Mouse (Mus musculus) erythroblast, embryonic 14.5 days (primary cell): ENCODE data around the gene Acvrl1. TPM values are rescaled to one million over a fixed set of nuclear protein-coding genes. Genes with fewer than 3 reads are reported as not detected.

Experiments used
- H3K27me3 ChIP-seq: 2 replicates; pipeline ENCODE4 v1.6.1; 2012; ENCODE audit warnings: inconsistent platforms; ENCODE audit not compliant: control insufficient read depth
- H3K36me3 ChIP-seq: 2 replicates; pipeline ENCODE4 v1.6.1; 2012; ENCODE audit warnings: mild to moderate bottlenecking, inconsistent platforms; ENCODE audit not compliant: control insufficient read depth
- H3K4me1 ChIP-seq: 2 replicates; pipeline ENCODE4 v1.6.1; 2012; ENCODE audit warnings: inconsistent platforms; ENCODE audit not compliant: control insufficient read depth
- H3K4me3 ChIP-seq: replicated peaks from 2 replicates; pipeline ENCODE3; 2012; ENCODE audit warnings: moderate library complexity, mild to moderate bottlenecking, inconsistent platforms
- H3K9me3 ChIP-seq: 2 replicates; pipeline ENCODE4 v1.6.1; 2012; ENCODE audit warnings: low read length, inconsistent platforms, mixed read lengths; ENCODE audit not compliant: control insufficient read depth
- GATA1 ChIP-seq: IDR thresholded peaks from 2 replicates; pipeline ENCODE4 v1.6.1; 2012; ENCODE audit warnings: low read length, inconsistent platforms, mixed read lengths
- TAL1 ChIP-seq: IDR thresholded peaks from 3 replicates; pipeline ENCODE4 v1.6.1; 2012; ENCODE audit warnings: low read length, inconsistent platforms, mixed read lengths
- polyA plus RNA-seq: library from polyadenylated mRNA; stranded (reverse); fragments of >175 nt; gene quantifications from 2 replicates; pipeline ENCODE4 v1.2.3, GENCODE M21; 2012

Acvrl1 gene
- polyA plus RNA-seq, 1 experiment: not detected

DNA sequence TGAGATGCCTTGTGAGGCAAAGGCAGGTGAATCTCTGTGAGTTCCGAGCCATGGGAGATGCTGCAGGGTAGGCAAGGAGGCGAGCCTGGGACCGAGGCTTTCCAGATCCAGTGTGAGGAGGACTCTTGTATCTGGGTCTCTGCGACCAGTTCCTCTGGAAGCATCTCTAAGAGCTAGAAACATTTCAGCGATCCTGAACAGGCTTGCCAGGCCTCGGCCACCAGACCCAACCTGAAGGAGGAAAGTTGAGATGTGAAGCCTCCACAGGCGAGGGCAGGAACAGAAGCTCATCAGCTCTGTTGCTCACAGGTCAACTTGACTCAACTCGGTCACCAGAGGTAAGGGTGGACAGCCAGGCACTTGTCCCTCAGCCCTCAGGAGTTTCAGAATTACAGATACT is 36.8 kb upstream of the Acvrl1 start:
- Histone ChIP-seq H3K4me1 (no peaks in the 10 kb centered on the region), H3K4me3 (no peak overlapping the region), H3K27me3 (peaks cover 3% of the 10 kb centered on the region; the same call in 1 of the 2 replicates), H3K36me3 (no peaks in the 10 kb centered on the region), H3K9me3 (no peaks in the 10 kb centered on the region)
- TF ChIP-seq GATA1 (no peak), TAL1 (no peak)

DNA sequence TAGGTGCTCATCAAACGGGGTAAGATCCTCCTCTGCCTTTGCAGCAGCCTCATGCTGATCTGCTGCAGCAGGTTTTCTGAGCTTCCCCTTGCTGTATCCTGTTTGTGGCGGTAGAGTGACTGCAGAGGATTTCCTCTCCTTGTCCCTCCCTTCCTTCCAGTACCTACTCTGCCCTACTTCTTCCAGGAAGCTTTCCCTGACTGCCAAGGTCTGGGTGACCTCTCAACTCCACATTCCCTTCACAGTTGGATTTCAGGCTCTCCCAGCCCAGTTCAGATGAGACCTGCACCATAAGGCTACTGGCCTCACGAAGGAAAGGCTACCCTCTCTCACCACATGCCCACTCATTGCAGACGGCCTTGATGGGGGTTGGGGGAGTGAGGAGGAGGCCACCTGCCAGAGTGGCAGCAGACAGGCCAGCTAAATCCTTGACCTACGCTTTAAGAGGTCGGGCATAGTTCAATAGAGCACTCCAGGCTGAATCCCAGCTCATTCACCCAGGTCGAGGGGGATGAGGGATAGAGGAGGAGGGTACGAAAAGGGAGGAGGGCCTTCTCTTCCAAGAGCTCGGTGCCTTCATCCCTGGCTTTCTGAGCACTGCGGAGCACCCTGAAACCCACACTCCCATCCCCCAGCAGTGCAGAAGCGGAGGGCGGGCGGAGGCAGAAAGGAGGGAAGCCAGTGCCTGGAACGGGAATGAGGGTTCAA is 36.0 kb upstream of the Acvrl1 start:
- H3K4me3 ChIP-seq: no peak overlapping the region
- H3K9me3 ChIP-seq: no peaks in the 10 kb centered on the region
- TF ChIP-seq TAL1 (no peak), GATA1 (no peak)
- H3K27me3 ChIP-seq: peaks cover 3% of the 10 kb centered on the region; the same call in 1 of the 2 replicates
- H3K4me1 ChIP-seq: no peaks in the 10 kb centered on the region
- H3K36me3 ChIP-seq: no peaks in the 10 kb centered on the region

DNA sequence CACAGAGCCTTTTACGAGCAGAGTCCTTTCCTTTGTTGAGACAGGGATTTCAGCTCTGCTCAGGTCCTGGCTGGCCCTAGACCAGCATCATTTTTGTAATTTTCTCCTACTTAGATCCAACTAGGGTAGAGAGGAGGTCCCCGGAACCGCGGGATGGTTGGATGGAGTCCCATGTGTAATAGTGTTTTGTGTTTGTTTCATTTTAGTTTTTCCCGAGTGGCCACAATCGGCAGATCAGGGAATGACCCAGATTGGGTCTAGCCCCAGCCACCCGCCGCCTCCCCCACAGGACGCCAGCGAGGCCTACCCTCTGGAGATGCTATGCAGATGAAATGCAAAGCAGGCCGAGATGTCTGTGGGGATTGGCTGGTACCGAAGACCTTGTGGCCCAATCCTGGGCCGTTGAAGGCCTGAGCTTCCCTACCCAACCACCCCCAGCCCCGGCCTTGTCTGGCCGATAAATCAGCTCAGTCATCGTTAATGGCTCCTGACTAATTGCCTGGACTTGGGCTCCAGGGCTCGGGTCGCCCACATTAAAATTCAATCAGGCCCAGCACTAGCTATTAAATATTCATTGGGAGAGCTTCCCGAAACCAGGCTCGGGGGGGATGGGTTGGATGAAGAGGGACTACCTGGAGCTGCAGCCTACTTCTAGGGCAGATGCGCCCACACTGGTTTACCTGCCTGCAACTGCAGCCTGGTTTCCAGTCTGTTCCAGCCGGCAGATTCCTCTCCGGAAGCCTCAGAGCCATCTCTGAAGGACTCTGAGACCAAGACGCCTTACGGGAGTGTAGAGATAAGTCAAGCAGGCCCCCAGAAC is 35.3 kb upstream of the Acvrl1 start:
- no peaks in the 10 kb centered on the region for H3K36me3 ChIP-seq
- no peaks in the 10 kb centered on the region for H3K4me1 ChIP-seq
- TF ChIP-seq GATA1 (no peak), TAL1 (no peak)
- H3K27me3 ChIP-seq: peaks cover 6% of the 10 kb centered on the region
- H3K4me3 ChIP-seq: no peak overlapping the region
- no peaks in the 10 kb centered on the region for H3K9me3 ChIP-seq

DNA sequence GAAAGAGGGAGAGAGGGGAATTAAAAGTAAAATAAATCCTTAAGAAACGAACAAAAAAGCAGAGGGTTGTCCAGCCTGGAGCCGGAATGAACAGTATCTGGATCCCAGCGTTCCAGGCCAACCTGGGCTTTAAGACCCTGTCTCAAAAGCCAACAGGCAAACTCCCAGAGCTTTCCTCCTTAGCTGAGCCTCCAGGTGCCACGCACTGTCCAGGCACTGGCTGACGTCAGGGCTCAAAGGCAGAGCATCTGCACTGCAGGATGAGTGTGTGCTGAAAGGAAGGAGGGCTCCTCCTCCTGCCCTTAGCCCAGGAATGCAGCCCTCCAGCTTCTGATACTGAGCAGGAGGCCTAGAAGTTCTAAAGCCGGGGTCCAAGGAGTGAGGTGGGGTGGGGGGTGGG is 34.3 kb upstream of the Acvrl1 start:
- no peaks in the 10 kb centered on the region for H3K4me1 ChIP-seq
- peaks cover 11% of the 10 kb centered on the region for H3K27me3 ChIP-seq
- H3K4me3 ChIP-seq: no peak overlapping the region
- no peaks in the 10 kb centered on the region for H3K9me3 ChIP-seq
- TF ChIP-seq GATA1: no peak
- no peak for TF ChIP-seq TAL1
- no peaks in the 10 kb centered on the region for H3K36me3 ChIP-seq

DNA sequence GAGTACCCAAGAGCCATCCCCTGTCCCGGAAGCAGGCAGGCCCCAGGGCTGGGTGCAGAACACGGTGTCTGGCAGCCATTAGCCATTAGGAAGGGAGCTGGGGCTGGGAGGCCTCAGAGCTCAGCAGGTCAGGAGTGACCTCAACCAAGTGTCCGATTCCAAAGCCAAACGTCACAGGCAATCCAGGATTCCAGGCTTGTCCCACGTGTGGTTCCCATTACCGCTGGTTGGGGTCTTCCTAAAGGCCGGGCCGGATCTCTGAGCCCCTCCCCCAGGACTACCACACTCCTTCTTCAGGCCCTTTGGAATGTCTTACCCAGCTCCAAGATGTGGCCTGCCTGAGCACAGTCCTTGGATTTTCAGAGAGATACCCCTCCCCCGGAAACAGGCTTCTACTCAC is 33.3 kb upstream of the Acvrl1 start:
- Histone ChIP-seq H3K27me3 (peaks cover 14% of the 10 kb centered on the region), H3K4me3 (no peak overlapping the region), H3K36me3 (no peaks in the 10 kb centered on the region), H3K4me1 (no peaks in the 10 kb centered on the region), H3K9me3 (no peaks in the 10 kb centered on the region)
- TF ChIP-seq GATA1 (no peak), TAL1 (no peak)

DNA sequence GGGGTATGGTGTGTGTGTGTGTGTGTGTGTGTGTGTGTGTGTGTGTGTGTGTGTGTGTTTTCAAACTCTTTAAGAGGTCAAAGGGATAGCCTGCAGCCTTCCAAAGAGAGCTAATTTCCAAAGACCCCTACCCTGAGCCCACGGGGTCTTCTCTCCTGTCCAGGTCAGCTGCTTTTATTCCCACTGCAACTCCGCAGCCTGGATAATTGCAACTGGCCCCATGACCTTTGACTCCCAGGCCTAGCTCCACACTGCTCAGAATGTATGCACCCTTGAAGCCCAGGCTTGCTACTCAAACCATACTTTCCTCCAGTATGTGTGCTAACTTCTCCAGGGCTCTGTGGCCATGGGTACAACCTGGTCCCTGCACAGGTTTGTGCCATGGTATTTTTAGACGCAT is 32.9 kb upstream of the Acvrl1 start:
- H3K4me3 ChIP-seq: no peak overlapping the region
- TF ChIP-seq TAL1 (no peak), GATA1 (no peak)
- H3K9me3 ChIP-seq: no peaks in the 10 kb centered on the region
- H3K27me3 ChIP-seq: peaks cover 14% of the 10 kb centered on the region
- H3K4me1 ChIP-seq: no peaks in the 10 kb centered on the region
- H3K36me3 ChIP-seq: no peaks in the 10 kb centered on the region

DNA sequence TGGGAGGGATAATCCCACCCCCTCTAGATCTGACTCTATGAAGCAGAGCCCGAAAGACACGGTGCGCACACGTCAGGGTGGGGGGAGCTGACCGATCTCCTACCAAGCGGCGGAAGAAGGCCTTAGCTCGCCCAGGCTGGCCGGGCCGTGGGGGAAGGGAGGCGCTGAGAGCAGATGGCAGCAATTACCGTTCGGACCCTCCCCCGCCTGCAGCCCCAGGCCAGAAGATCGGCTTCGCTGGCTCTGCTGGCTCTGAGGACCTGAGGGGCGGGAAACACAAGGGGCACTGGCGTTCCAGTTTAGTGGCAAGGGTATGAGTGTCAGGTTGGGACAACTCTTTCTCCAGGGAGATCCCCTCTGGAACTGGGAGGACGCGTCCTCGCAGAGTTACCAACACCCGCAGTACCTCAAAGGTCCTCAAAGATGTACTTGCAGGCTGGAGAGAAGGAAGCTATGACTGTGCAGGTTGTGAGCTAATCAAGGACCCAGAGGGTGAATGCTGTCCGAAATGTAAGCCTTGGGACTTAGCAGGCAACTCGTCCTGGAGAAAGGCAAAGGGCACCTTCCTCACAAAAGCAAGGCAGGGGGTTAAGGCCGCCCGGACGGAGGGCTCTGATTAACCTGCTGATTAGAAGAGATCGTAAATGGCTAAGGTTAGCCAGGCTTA is 30.2 kb upstream of the Acvrl1 start:
- Histone ChIP-seq H3K9me3 (no peaks in the 10 kb centered on the region), H3K36me3 (no peaks in the 10 kb centered on the region), H3K4me1 (no peaks in the 10 kb centered on the region), H3K4me3 (no peak overlapping the region), H3K27me3 (peaks cover 11% of the 10 kb centered on the region)
- no peak for TF ChIP-seq TAL1
- no peak for TF ChIP-seq GATA1

DNA sequence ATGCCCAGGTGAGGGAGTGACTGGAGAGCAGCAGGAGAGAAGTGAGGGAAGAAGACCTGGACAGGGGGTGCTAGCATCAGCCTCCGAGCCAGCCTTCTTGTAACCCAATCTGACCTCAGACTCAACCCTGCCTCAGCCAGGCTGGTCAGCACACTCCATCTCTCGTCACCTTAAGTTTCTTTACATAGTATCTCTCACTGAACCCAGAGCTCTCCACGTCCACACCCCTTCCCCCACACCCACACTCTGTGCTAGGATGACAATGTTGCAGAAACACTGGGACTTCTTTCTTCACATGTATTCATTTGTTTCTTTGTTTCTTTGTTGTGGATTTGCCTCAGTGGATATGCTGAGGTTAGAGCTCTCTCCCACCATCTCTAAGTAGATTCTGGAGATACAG is 27.3 kb upstream of the Acvrl1 start:
- H3K4me1 ChIP-seq: peaks cover 3% of the 10 kb centered on the region
- TF ChIP-seq TAL1: no peak
- no peak for TF ChIP-seq GATA1
- H3K27me3 ChIP-seq: peaks cover 11% of the 10 kb centered on the region
- no peak overlapping the region for H3K4me3 ChIP-seq
- no peaks in the 10 kb centered on the region for H3K9me3 ChIP-seq
- H3K36me3 ChIP-seq: no peaks in the 10 kb centered on the region
